Mouse (Mus musculus): ENCODE measurements around the gene Lrrn4cl.

DNA sequence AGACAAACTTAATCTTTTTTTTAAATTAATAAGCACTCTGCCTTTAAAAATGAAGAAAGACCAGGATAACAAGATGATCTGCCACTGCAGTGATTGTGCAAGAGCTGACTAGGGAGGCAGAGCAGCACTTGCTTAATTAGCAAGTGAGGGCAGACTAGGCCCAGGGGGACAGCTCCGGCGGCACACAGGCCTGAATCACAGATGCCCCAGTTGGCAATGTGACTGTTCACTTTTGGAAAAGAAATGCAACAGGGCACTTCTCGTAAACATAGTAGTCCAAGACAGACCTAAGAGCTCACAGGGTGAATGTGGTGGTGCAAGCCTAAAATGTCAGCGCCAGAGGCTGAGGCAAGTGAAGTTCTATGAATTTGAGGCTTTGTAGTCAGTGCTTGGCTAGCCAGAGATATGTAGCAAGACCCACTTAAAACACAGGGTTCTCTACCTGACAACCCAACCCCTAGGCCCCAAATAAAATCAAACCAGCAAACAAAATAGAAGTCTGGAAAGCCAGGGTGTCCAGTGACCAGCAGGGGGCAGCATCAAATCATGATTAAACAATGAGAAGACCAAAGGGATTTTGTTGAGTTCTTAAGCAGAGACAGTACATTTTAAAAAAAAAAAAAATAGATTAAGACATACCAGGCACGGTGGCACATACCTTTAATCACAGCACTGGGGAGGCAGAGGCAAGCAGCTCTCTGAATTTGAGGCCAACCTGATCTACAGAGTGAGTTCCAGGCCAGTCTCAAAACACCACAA lies 6.0 kb upstream of the Lrrn4cl start:
- TF ChIP-seq CTCF (IDR thresholded peaks at IDR 0.05; ENCODE audit: borderline replicate concordance, extremely low read depth, insufficient read depth, insufficient read length) = peak; percentile 72; the same call in 1 of the 2 replicates
- TF ChIP-seq POLR2A (IDR thresholded peaks at IDR 0.05; ENCODE audit: borderline replicate concordance, extremely low read depth, insufficient read depth, insufficient read length, poor library complexity, severe bottlenecking) = no peak
